Mouse (Mus musculus): ENCODE results near the gene Leng9. TPM values are rescaled to one million over a fixed set of nuclear protein-coding genes. Genes with fewer than 3 reads are reported as not detected.

The Leng9 gene
- polyA plus RNA-seq, 1 experiment from 2014 or later, result 1.2 TPM

DNA sequence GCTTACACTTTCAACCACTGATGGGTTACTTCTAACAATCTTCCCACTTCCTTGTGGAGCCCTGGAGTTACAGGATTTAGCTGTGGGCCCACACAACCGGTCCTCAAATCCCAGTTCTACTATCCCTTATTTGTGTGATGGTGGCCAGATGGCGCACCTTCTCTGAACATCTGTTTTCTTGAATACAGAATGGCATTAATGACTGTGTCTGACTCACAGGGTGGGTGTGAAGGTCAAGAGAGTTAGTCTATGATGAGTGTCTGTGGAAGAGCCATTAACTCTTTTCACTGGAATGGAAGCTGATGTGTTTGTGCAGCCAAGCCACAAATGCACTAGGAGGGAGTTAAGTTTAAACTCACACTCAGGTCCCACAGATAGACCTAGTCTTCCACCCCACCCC lies 51.9 kb downstream of the Leng9 start:
- Histone ChIP-seq H3K9me3 (replicated peaks; ENCODE audit: control insufficient read depth, low read length) (no peaks in the 10 kb centered on the region), H3K36me3 (ENCODE audit: control insufficient read depth, insufficient read depth) (no peaks in the 10 kb centered on the region), H3K4me2 (ENCODE audit: low read depth, low read length) (no peak overlapping the region), H3K27me3 (ENCODE audit: control insufficient read depth, insufficient read depth, low read depth, low read length) (no peaks in the 10 kb centered on the region), H3K4me3 (ENCODE audit: low read depth, low read length) (no peak overlapping the region), H3K4me1 (ENCODE audit: control insufficient read depth, low read depth, low read length) (no peaks in the 10 kb centered on the region), H3K27ac (ENCODE audit: low read length) (no peak overlapping the region), H3K9ac (ENCODE audit: low read depth, low read length) (no peak overlapping the region)
- WGBS (ENCODE audit: insufficient replicate concordance), result 70% methylated on average over 2 of the region's 2 CpGs
- ATAC-seq (ENCODE audit: low read depth), result no peak

Other genes starting within 250 kb of the Leng9 start
- gene Lilra6, start 234.9 kb downstream of the Leng9 start, polyA plus RNA-seq (2015; fragmentation: Nextera tagmentation; extraction: Ambion mirVana), result 1.0 and 1.6 TPM in 2 replicates
- gene Lair1, start 87.2 kb downstream of the Leng9 start, polyA plus RNA-seq (2015; fragmentation: Nextera tagmentation; extraction: Ambion mirVana), result 2.0 and 2.4 TPM in 2 replicates
- gene Ttyh1, start 31.0 kb downstream of the Leng9 start, polyA plus RNA-seq (2015; fragmentation: Nextera tagmentation; extraction: Ambion mirVana), result 0.20 and 0.50 TPM in 2 replicates
- 20.2 and 23.4 TPM in 2 replicates for gene Leng8, start 13.3 kb downstream of the Leng9 start, polyA plus RNA-seq (2015; fragmentation: Nextera tagmentation; extraction: Ambion mirVana)
- gene Cdc42ep5, start 14.5 kb upstream of the Leng9 start, polyA plus RNA-seq (2015; fragmentation: Nextera tagmentation; extraction: Ambion mirVana), result 5.5 and 6.7 TPM in 2 replicates
- 0.92 TPM in 2 replicates for gene Lilra5, start 87.4 kb upstream of the Leng9 start, polyA plus RNA-seq (2015; fragmentation: Nextera tagmentation; extraction: Ambion mirVana)
- 0.09 and 0.18 TPM in 2 replicates for gene Ncr1, start 187.3 kb upstream of the Leng9 start, polyA plus RNA-seq (2015; fragmentation: Nextera tagmentation; extraction: Ambion mirVana)
- gene Gp6, start 247.4 kb upstream of the Leng9 start, polyA plus RNA-seq (2015; fragmentation: Nextera tagmentation; extraction: Ambion mirVana), result 3.2 and 3.3 TPM in 2 replicates

Measured in liver, embryonic 16.5 days (tissue).